Mouse (Mus musculus) cortical plate, adult 2 months (tissue): ENCODE measurements around the gene Cpne8.

Experiments
- CTCF ChIP-seq: fragments of 200-500 bp; IDR thresholded peaks from 2 replicates; pipeline ENCODE4 v1.5.1; 2011; ENCODE audit warnings: mild to moderate bottlenecking, control low read depth, low read length; ENCODE audit not compliant: insufficient read depth; ENCODE audit errors: extremely low read depth
- POLR2A ChIP-seq: fragments of 200-500 bp; IDR thresholded peaks from 2 replicates; pipeline ENCODE4 v1.6.1; 2011; ENCODE audit warnings: mild to moderate bottlenecking, low read length, control low read depth; ENCODE audit not compliant: insufficient read depth; ENCODE audit errors: extremely low read depth

GRCm38 (mm10) chr15:90666893-90667292, 12.3 kb downstream of the Cpne8 start:
- TF ChIP-seq CTCF (no peak), POLR2A (no peak)
